Mouse (Mus musculus): Measurements from ENCODE around the gene Qrich2. TPM values are rescaled to one million over a fixed set of nuclear protein-coding genes. Genes with fewer than 3 reads are reported as not detected.
"Not testable (repeated sequence)": the region's sequence is repeated elsewhere in the genome, so short reads cannot be mapped to it uniquely, and the experiment has no call there.

Gene Qrich2
- total RNA-seq, 2 experiments from 2014 or later, result not detected

- peak; percentile 92 to 93 for DNase-seq
- intact Hi-C loops (cut with DNase I), result no loop called here
Observed at GRCm38 (mm10) chr11:116490232-116491107, 24.4 kb upstream of the Qrich2 start.

- DNase-seq, result no peak
- intact Hi-C loops (cut with DNase I), result no loop called here
Observed at GRCm38 (mm10) chr11:116489771-116490231, 23.8 kb upstream of the Qrich2 start.

GRCm38 (mm10) chr11:116488693-116489375, 22.8 kb upstream of the Qrich2 start:
- DNase-seq, result no peak
- intact Hi-C loops (cut with DNase I), result no loop called here

GRCm38 (mm10) chr11:116488207-116488606, 22.2 kb upstream of the Qrich2 start:
- intact Hi-C loops (cut with DNase I), result no loop called here
- no peak for DNase-seq

GRCm38 (mm10) chr11:116484261-116484660, 18.2 kb upstream of the Qrich2 start:
- no peak for DNase-seq
- intact Hi-C loops (cut with DNase I), result no loop called here

GRCm38 (mm10) chr11:116481776-116482175, 15.7 kb upstream of the Qrich2 start:
- intact Hi-C loops (cut with DNase I), result no loop called here
- no peak for DNase-seq

GRCm38 (mm10) chr11:116480975-116481374, 14.9 kb upstream of the Qrich2 start:
- intact Hi-C loops (cut with DNase I), result no loop called here
- no peak for DNase-seq

GRCm38 (mm10) chr11:116479832-116480231, 13.8 kb upstream of the Qrich2 start:
- no peak for DNase-seq

GRCm38 (mm10) chr11:116478978-116479377, 12.9 kb upstream of the Qrich2 start:
- intact Hi-C loops (cut with DNase I), result no loop called here
- DNase-seq, result no peak

More at GRCm38 (mm10) chr11:116479832-116480231, 13.8 kb upstream of the Qrich2 start:
- intact Hi-C loops (cut with DNase I), result no loop called here

- intact Hi-C loops (cut with DNase I), result no loop called here
- DNase-seq, result no peak
Observed at GRCm38 (mm10) chr11:116477160-116477759, 11.2 kb upstream of the Qrich2 start.

GRCm38 (mm10) chr11:116476696-116477095, 10.7 kb upstream of the Qrich2 start:
- intact Hi-C loops (cut with DNase I), result no loop called here
- DNase-seq, result no peak

- intact Hi-C loops (cut with DNase I), result no loop called here
- DNase-seq, result peak; percentile 39 to 53
Observed at GRCm38 (mm10) chr11:116476041-116476440, 10.0 kb upstream of the Qrich2 start.

- peak; percentile 38 to 45 for DNase-seq
- intact Hi-C loops (cut with DNase I), result no loop called here
Observed at GRCm38 (mm10) chr11:116472275-116472674, 6.2 kb upstream of the Qrich2 start.

GRCm38 (mm10) chr11:116470896-116471295, 4.9 kb upstream of the Qrich2 start:
- intact Hi-C loops (cut with DNase I), result no loop called here
- peak; percentile 46 to 52 for DNase-seq

GRCm38 (mm10) chr11:116470249-116470648, 4.2 kb upstream of the Qrich2 start:
- intact Hi-C loops (cut with DNase I), result no loop called here

GRCm38 (mm10) chr11:116468338-116468737, 2.3 kb upstream of the Qrich2 start:
- intact Hi-C loops (cut with DNase I); DNase-seq: not testable (repeated sequence)

More at GRCm38 (mm10) chr11:116470249-116470648, 4.2 kb upstream of the Qrich2 start:
- DNase-seq, result no peak

GRCm38 (mm10) chr11:116463833-116464232, 2.2 kb downstream of the Qrich2 start:
- DNase-seq, result peak; percentile 90 to 94
- intact Hi-C loops (cut with DNase I), result loop anchor here (1.0 to 5.0 kb wide), 3 partner anchors 145 to 327 kb away; partner anchors contain the start of gene Mrpl38

- intact Hi-C loops (cut with DNase I), result loop anchor here (5.0 kb wide), 2 partner anchors 236 to 326 kb away; partner anchors contain the start of gene Mrpl38
- no peak for DNase-seq
Observed at GRCm38 (mm10) chr11:116463338-116463737, 2.7 kb downstream of the Qrich2 start.

GRCm38 (mm10) chr11:116459786-116460185, 6.3 kb downstream of the Qrich2 start:
- intact Hi-C loops (cut with DNase I), result loop anchor here (5.0 kb wide), 2 partner anchors 232 to 322 kb away; partner anchors contain the start of gene Mrpl38
- DNase-seq, result no peak

GRCm38 (mm10) chr11:116456234-116456633, 9.8 kb downstream of the Qrich2 start:
- intact Hi-C loops (cut with DNase I), result no loop called here
- DNase-seq, result no peak

GRCm38 (mm10) chr11:116453889-116454288, 12.2 kb downstream of the Qrich2 start:
- intact Hi-C loops (cut with DNase I), result no loop called here
- no peak for DNase-seq
